Comparison of ENCODE assay signal across 31 mouse cellular contexts in the genomic region with DNA sequence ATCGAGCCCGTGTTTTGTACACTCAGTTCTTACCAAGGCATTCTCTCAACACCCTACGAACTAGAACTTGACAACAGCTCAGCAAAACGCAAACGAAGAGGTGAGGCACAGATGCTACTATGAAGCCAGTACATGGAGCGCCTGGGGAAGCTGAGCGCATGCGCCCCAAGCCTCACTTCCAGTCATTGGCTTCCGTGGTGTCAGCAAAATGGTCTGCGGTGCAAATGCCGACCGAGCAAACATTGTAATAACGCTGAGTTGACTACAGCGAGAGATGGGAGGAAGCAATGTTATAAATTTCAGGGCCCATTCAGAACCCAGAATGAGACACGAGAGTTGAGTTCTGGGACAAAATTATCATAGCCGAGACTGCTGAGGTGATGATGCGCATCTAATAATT.
"Had no signal": no experiment of that assay in that cellular context is flagged by ENCODE, and none has a peak within 500 bp of the region (broad histone marks: within the 10 kb centered on the region; RNA-seq: fewer than 3 reads in every experiment).

No protein-coding gene starts in this region.

- H3K4me1 ChIP-seq: hindbrain, embryonic 10.5 days; intestine, embryonic 15.5 days had no signal

- H3K27ac ChIP-seq: heart, embryonic 10.5 days; heart, embryonic 13.5 days; heart, embryonic 15.5 days; hindbrain, embryonic 10.5 days; hindbrain, embryonic 12.5 days; hindbrain, embryonic 13.5 days; hindbrain, embryonic 14.5 days; hindbrain, embryonic 15.5 days; intestine, embryonic 15.5 days; kidney, postnatal 0 days; layer of hippocampus, adult 2 months; left cerebral cortex, adult 2 months had no signal

- H3K9me3 ChIP-seq: heart, embryonic 10.5 days; heart, embryonic 13.5 days; heart, embryonic 15.5 days; hindbrain, embryonic 10.5 days; hindbrain, embryonic 12.5 days; hindbrain, embryonic 13.5 days; hindbrain, embryonic 15.5 days; intestine, embryonic 15.5 days had no signal

- H3K27me3 ChIP-seq: heart, embryonic 15.5 days; hindbrain, embryonic 12.5 days; hindbrain, embryonic 13.5 days; hindbrain, embryonic 15.5 days; intestine, embryonic 15.5 days had no signal

- H3K9ac ChIP-seq: heart, embryonic 13.5 days; heart, embryonic 15.5 days; hindbrain, embryonic 12.5 days; hindbrain, embryonic 13.5 days; hindbrain, embryonic 14.5 days; hindbrain, embryonic 15.5 days; intestine, embryonic 15.5 days had no signal

- H3K36me3 ChIP-seq: heart, embryonic 10.5 days; heart, embryonic 13.5 days; heart, embryonic 15.5 days; hindbrain, embryonic 10.5 days; hindbrain, embryonic 12.5 days; hindbrain, embryonic 13.5 days; hindbrain, embryonic 15.5 days; intestine, embryonic 15.5 days had no signal

- ATAC-seq: inflammation-experienced regulatory T-cells, adult 6 months; intestine, embryonic 15.5 days; intestine, embryonic 16.5 days; intestine, postnatal 0 days had no signal

- DNase-seq: heart, postnatal 10 days; heart, postnatal 14 days; heart, postnatal 4 days; kidney, adult 11 months; kidney, adult 18-20 months; kidney, adult 2 months; kidney, adult 8-10 months; kidney, adult 9 months; kidney, postnatal 10 days; kidney, postnatal 14 days; kidney, postnatal 25 days; kidney, postnatal 36 days; kidney, postnatal 4 days; layer of hippocampus, adult 9-11 months; layer of hippocampus, postnatal 36 days had no signal

- H3K4me3 ChIP-seq: heart, embryonic 10.5 days; heart, embryonic 13.5 days; heart, embryonic 15.5 days; hindbrain, embryonic 10.5 days; hindbrain, embryonic 12.5 days; hindbrain, embryonic 13.5 days; hindbrain, embryonic 15.5 days; intestine, embryonic 15.5 days; layer of hippocampus, adult 2 months; left cerebral cortex, adult 2 months had no signal

- H3K4me2 ChIP-seq: heart, embryonic 11.5 days; heart, embryonic 13.5 days; heart, embryonic 15.5 days; hindbrain, embryonic 12.5 days; hindbrain, embryonic 13.5 days; hindbrain, embryonic 14.5 days; hindbrain, embryonic 15.5 days; intestine, embryonic 15.5 days had no signal
